ENCODE assay signal across 19 mouse cellular contexts in genomic region chr8:61426072-61426471, GRCm38 (mm10).
A peak's percentile ranks its signal among the peaks of the same experiment; 100 is the strongest.
DNase-seq lines count a peak whose midpoint lies in the region; ATAC-seq lines count a peak whose summit lies in the region.
"Had no signal": no experiment of that assay in that cellular context is flagged by ENCODE, and none has a peak within 500 bp of the region (broad histone marks: within the 10 kb centered on the region; RNA-seq: fewer than 3 reads in every experiment).

No protein-coding gene starts in this region.

- H3K27me3 ChIP-seq in liver, embryonic 11.5 days (replicated peaks; ENCODE audit: control insufficient read depth, insufficient read depth, low read length): no peaks in the 10 kb centered on the region
- H3K27me3 ChIP-seq in hindbrain, embryonic 11.5 days (ENCODE audit: control insufficient read depth, insufficient read depth, low read length): no peaks in the 10 kb centered on the region
- H3K27me3 ChIP-seq in forebrain, embryonic 15.5 days: no peaks in the 10 kb centered on the region
- H3K27me3 ChIP-seq: CH12.LX; heart, embryonic 13.5 days; intestine, embryonic 15.5 days; kidney, embryonic 15.5 days; limb, embryonic 12.5 days; neural tube, embryonic 13.5 days had no signal

- intact Hi-C loops in heart, postnatal 25 days (cut with DNase I): no loop called here

- H3K9ac ChIP-seq in liver, embryonic 11.5 days (ENCODE audit: low read depth, low read length): no peak overlapping the region
- no peak overlapping the region for H3K9ac ChIP-seq in hindbrain, embryonic 11.5 days (ENCODE audit: low read depth, low read length)
- no peak overlapping the region for H3K9ac ChIP-seq in forebrain, embryonic 15.5 days (replicated peaks)
- H3K9ac ChIP-seq: heart, embryonic 13.5 days; intestine, embryonic 15.5 days; kidney, embryonic 15.5 days; limb, embryonic 12.5 days; lung, embryonic 14.5 days; neural tube, embryonic 13.5 days had no signal

- H3K36me3 ChIP-seq in liver, embryonic 11.5 days (ENCODE audit: control insufficient read depth, insufficient read depth, low read length): no peaks in the 10 kb centered on the region
- no peaks in the 10 kb centered on the region for H3K36me3 ChIP-seq in hindbrain, embryonic 11.5 days (ENCODE audit: control insufficient read depth, insufficient read depth, low read length)
- H3K36me3 ChIP-seq in forebrain, embryonic 15.5 days: no peaks in the 10 kb centered on the region
- H3K36me3 ChIP-seq: heart, embryonic 13.5 days; hindbrain, embryonic 10.5 days; intestine, embryonic 15.5 days; kidney, embryonic 15.5 days; limb, embryonic 12.5 days; neural tube, embryonic 13.5 days had no signal

- H3K9me3 ChIP-seq in liver, embryonic 11.5 days (ENCODE audit: control insufficient read depth, low read length): no peaks in the 10 kb centered on the region
- H3K9me3 ChIP-seq in hindbrain, embryonic 11.5 days (ENCODE audit: control insufficient read depth, low read length): no peaks in the 10 kb centered on the region
- H3K9me3 ChIP-seq in forebrain, embryonic 15.5 days: no peaks in the 10 kb centered on the region
- H3K9me3 ChIP-seq: heart, embryonic 13.5 days; intestine, embryonic 15.5 days; kidney, embryonic 15.5 days; limb, embryonic 12.5 days; neural tube, embryonic 13.5 days had no signal

- H3K4me3 ChIP-seq in liver, embryonic 11.5 days (ENCODE audit: low read depth, low read length): no peak overlapping the region
- no peak overlapping the region for H3K4me3 ChIP-seq in hindbrain, embryonic 11.5 days (ENCODE audit: low read depth, low read length)
- H3K4me3 ChIP-seq in forebrain, embryonic 15.5 days: no peak overlapping the region
- H3K4me3 ChIP-seq: erythroblast, embryonic 14.5 days; heart, embryonic 13.5 days; hindbrain, embryonic 10.5 days; intestine, embryonic 15.5 days; kidney, embryonic 15.5 days; limb, embryonic 12.5 days; neural tube, embryonic 13.5 days had no signal

- WGBS in liver, embryonic 11.5 days: 57% methylated on average over 5 of the region's 5 CpGs
- 94% methylated on average over 5 of the region's 5 CpGs for WGBS in hindbrain, embryonic 11.5 days
- WGBS in forebrain, embryonic 15.5 days: 86% methylated on average over 5 of the region's 5 CpGs

- H3K4me1 ChIP-seq in liver, embryonic 11.5 days (replicated peaks; ENCODE audit: control insufficient read depth, insufficient read depth, low read length): 0 out of 2 replicates have a peak, but pooled peaks cover 3% of the 10 kb centered on the region
- no peaks in the 10 kb centered on the region for H3K4me1 ChIP-seq in hindbrain, embryonic 11.5 days (replicated peaks; ENCODE audit: control insufficient read depth, insufficient read depth, low read length)
- peaks cover 15% of the 10 kb centered on the region for H3K4me1 ChIP-seq in forebrain, embryonic 15.5 days
- H3K4me1 ChIP-seq: intestine, embryonic 15.5 days; neural tube, embryonic 13.5 days had no signal

- H3K27ac ChIP-seq in liver, embryonic 11.5 days (ENCODE audit: low read depth, low read length): no peak overlapping the region
- H3K27ac ChIP-seq in hindbrain, embryonic 11.5 days (ENCODE audit: low read depth, low read length): no peak overlapping the region
- no peak overlapping the region for H3K27ac ChIP-seq in forebrain, embryonic 15.5 days (replicated peaks)
- H3K27ac ChIP-seq: heart, embryonic 13.5 days; hindbrain, embryonic 10.5 days; intestine, embryonic 15.5 days; kidney, embryonic 15.5 days; limb, embryonic 12.5 days; neural tube, embryonic 13.5 days had no signal

- ATAC-seq in CD4-positive, CD25-positive, alpha-beta regulatory T cell, adult 4 months: peak; percentile 58
- ATAC-seq in liver, embryonic 11.5 days (replicated peaks; ENCODE audit: low FRiP score): peak; percentile 81
- ATAC-seq in hindbrain, embryonic 11.5 days (ENCODE audit: low FRiP score): no peak
- ATAC-seq in forebrain, embryonic 15.5 days (replicated peaks): no peak
- ATAC-seq: intestine, embryonic 15.5 days had no signal

- no peak overlapping the region for H3K4me2 ChIP-seq in liver, embryonic 11.5 days
- no peak overlapping the region for H3K4me2 ChIP-seq in hindbrain, embryonic 11.5 days (replicated peaks; ENCODE audit: low read depth, low read length)
- no peak overlapping the region for H3K4me2 ChIP-seq in forebrain, embryonic 15.5 days (replicated peaks)
- H3K4me2 ChIP-seq: heart, embryonic 13.5 days; intestine, embryonic 15.5 days; kidney, embryonic 15.5 days; limb, embryonic 12.5 days; lung, embryonic 14.5 days; neural tube, embryonic 13.5 days had no signal

- peak; percentile 14 for DNase-seq in T-cell, adult 2 months (ENCODE audit: low spot score)
- no peak for DNase-seq in liver, embryonic 11.5 days (ENCODE audit: low spot score)
- peak; percentile 37 for DNase-seq in thymus, postnatal 14 days
- no peak for DNase-seq in heart, postnatal 25 days (ENCODE audit: low spot score)
- DNase-seq in hindbrain, embryonic 11.5 days (ENCODE audit: low spot score): no peak
- DNase-seq: adrenal gland, adult 2 months; cerebellum, adult 9-11 months; gastrocnemius, postnatal 25 days; lung, embryonic 14.5 days had no signal

Comparison
In these comparisons a context has a peak if more than half of its experiments do, and no peak if none do; other contexts are left out.
1. ATAC-seq: peak in CD4-positive, CD25-positive, alpha-beta regulatory T cell, adult 4 months (single experiment) and liver, embryonic 11.5 days (single experiment); none in hindbrain, embryonic 11.5 days (single experiment) and forebrain, embryonic 15.5 days (single experiment).
2. DNase-seq: peak in T-cell, adult 2 months (single experiment) and thymus, postnatal 14 days (single experiment); none in liver, embryonic 11.5 days (single experiment), heart, postnatal 25 days (single experiment) and hindbrain, embryonic 11.5 days (single experiment).